Mouse (Mus musculus): Measurements from ENCODE around the gene Mtg2. TPM values are rescaled to one million over a fixed set of nuclear protein-coding genes. Genes with fewer than 3 reads are reported as not detected.

Mtg2 gene
- polyA plus RNA-seq, 1 experiment = 13.9 TPM

GRCm38 (mm10) chr2:180103151-180103977, 33.0 kb downstream of the Mtg2 start:
- TF ChIP-seq GATA1 (IDR thresholded peaks at IDR 0.05; ENCODE audit: borderline replicate concordance, low read length) = no peak
- no peak for TF ChIP-seq FLI1 (IDR thresholded peaks at IDR 0.05; ENCODE audit: low read length)
- no peaks in the 10 kb centered on the region for H3K9me3 ChIP-seq
- H3K36me3 ChIP-seq (replicated peaks; ENCODE audit: low read length) = no peaks in the 10 kb centered on the region
- peaks cover 72% of the 10 kb centered on the region for H3K4me1 ChIP-seq
- peak overlapping the region; percentile 89 for H3K4me3 ChIP-seq (replicated peaks)
- peaks cover 83% of the 10 kb centered on the region for H3K27me3 ChIP-seq (replicated peaks)

- TF ChIP-seq GATA1 (IDR thresholded peaks at IDR 0.05; ENCODE audit: borderline replicate concordance, low read length) (no peak), FLI1 (IDR thresholded peaks at IDR 0.05; ENCODE audit: low read length) (no peak)
- peak within 1 kb of the TSS; percentile 89 for H3K4me3 ChIP-seq (replicated peaks)
- peaks cover 73% of the 10 kb centered on the region for H3K4me1 ChIP-seq
- no peaks in the 10 kb centered on the region for H3K9me3 ChIP-seq
- H3K27me3 ChIP-seq (replicated peaks) = peaks cover 80% of the 10 kb centered on the region
- H3K36me3 ChIP-seq (replicated peaks; ENCODE audit: low read length) = no peaks in the 10 kb centered on the region
Measured at GRCm38 (mm10) chr2:180103978-180104658, 33.7 kb downstream of the Mtg2 start, which contains the start of gene Hrh3. Gene Hrh3, minus strand, starts transcription at chr2:180104488.

GRCm38 (mm10) chr2:180104659-180105377, 34.4 kb downstream of the Mtg2 start:
- Histone ChIP-seq H3K27me3 (replicated peaks) (peaks cover 77% of the 10 kb centered on the region), H3K4me1 (peaks cover 73% of the 10 kb centered on the region), H3K36me3 (replicated peaks; ENCODE audit: low read length) (no peaks in the 10 kb centered on the region), H3K9me3 (no peaks in the 10 kb centered on the region), H3K4me3 (replicated peaks) (peak overlapping the region; percentile 89)
- TF ChIP-seq GATA1 (IDR thresholded peaks at IDR 0.05; ENCODE audit: borderline replicate concordance, low read length) (no peak), FLI1 (IDR thresholded peaks at IDR 0.05; ENCODE audit: low read length) (no peak)

GRCm38 (mm10) chr2:180105441-180106190, 35.2 kb downstream of the Mtg2 start:
- Histone ChIP-seq H3K27me3 (replicated peaks) (peaks cover 77% of the 10 kb centered on the region), H3K36me3 (replicated peaks; ENCODE audit: low read length) (no peaks in the 10 kb centered on the region), H3K9me3 (no peaks in the 10 kb centered on the region), H3K4me1 (peaks cover 78% of the 10 kb centered on the region), H3K4me3 (replicated peaks) (no peak overlapping the region)
- TF ChIP-seq FLI1 (IDR thresholded peaks at IDR 0.05; ENCODE audit: low read length) (no peak), GATA1 (IDR thresholded peaks at IDR 0.05; ENCODE audit: borderline replicate concordance, low read length) (no peak)

- Histone ChIP-seq H3K4me1 (peaks cover 83% of the 10 kb centered on the region), H3K9me3 (no peaks in the 10 kb centered on the region), H3K4me3 (replicated peaks) (no peak overlapping the region), H3K36me3 (replicated peaks; ENCODE audit: low read length) (no peaks in the 10 kb centered on the region), H3K27me3 (replicated peaks) (peaks cover 76% of the 10 kb centered on the region)
- TF ChIP-seq FLI1 (IDR thresholded peaks at IDR 0.05; ENCODE audit: low read length) (no peak), GATA1 (IDR thresholded peaks at IDR 0.05; ENCODE audit: borderline replicate concordance, low read length) (no peak)
Measured at GRCm38 (mm10) chr2:180107081-180107480, 36.7 kb downstream of the Mtg2 start.

- peaks cover 75% of the 10 kb centered on the region for H3K27me3 ChIP-seq (replicated peaks)
- H3K4me3 ChIP-seq (replicated peaks) = no peak overlapping the region
- no peaks in the 10 kb centered on the region for H3K36me3 ChIP-seq (replicated peaks; ENCODE audit: low read length)
- H3K9me3 ChIP-seq = no peaks in the 10 kb centered on the region
- peaks cover 92% of the 10 kb centered on the region for H3K4me1 ChIP-seq
- TF ChIP-seq FLI1 (IDR thresholded peaks at IDR 0.05; ENCODE audit: low read length) = no peak
- TF ChIP-seq GATA1 (IDR thresholded peaks at IDR 0.05; ENCODE audit: borderline replicate concordance, low read length) = no peak
Measured at GRCm38 (mm10) chr2:180108285-180108684, 37.9 kb downstream of the Mtg2 start.

- no peaks in the 10 kb centered on the region for H3K36me3 ChIP-seq (replicated peaks; ENCODE audit: low read length)
Measured at GRCm38 (mm10) chr2:180113909-180114890, 43.8 kb downstream of the Mtg2 start.

GRCm38 (mm10) chr2:180115279-180115678, 44.9 kb downstream of the Mtg2 start:
- Histone ChIP-seq H3K4me1 (peaks cover 89% of the 10 kb centered on the region), H3K9me3 (no peaks in the 10 kb centered on the region), H3K36me3 (replicated peaks; ENCODE audit: low read length) (no peaks in the 10 kb centered on the region), H3K27me3 (replicated peaks) (peaks cover 39% of the 10 kb centered on the region), H3K4me3 (replicated peaks) (peak overlapping the region; percentile 16)
- TF ChIP-seq GATA1 (IDR thresholded peaks at IDR 0.05; ENCODE audit: borderline replicate concordance, low read length) (no peak), FLI1 (IDR thresholded peaks at IDR 0.05; ENCODE audit: low read length) (no peak)

More at GRCm38 (mm10) chr2:180113909-180114890, 43.8 kb downstream of the Mtg2 start:
- peaks cover 46% of the 10 kb centered on the region for H3K27me3 ChIP-seq (replicated peaks)
- H3K9me3 ChIP-seq = no peaks in the 10 kb centered on the region
- H3K4me3 ChIP-seq (replicated peaks) = no peak overlapping the region
- peaks cover 93% of the 10 kb centered on the region for H3K4me1 ChIP-seq
- TF ChIP-seq FLI1 (IDR thresholded peaks at IDR 0.05; ENCODE audit: low read length) (no peak), GATA1 (IDR thresholded peaks at IDR 0.05; ENCODE audit: borderline replicate concordance, low read length) (no peak)
